ENCODE assay signal across 7 mouse cellular contexts in the genomic region with DNA sequence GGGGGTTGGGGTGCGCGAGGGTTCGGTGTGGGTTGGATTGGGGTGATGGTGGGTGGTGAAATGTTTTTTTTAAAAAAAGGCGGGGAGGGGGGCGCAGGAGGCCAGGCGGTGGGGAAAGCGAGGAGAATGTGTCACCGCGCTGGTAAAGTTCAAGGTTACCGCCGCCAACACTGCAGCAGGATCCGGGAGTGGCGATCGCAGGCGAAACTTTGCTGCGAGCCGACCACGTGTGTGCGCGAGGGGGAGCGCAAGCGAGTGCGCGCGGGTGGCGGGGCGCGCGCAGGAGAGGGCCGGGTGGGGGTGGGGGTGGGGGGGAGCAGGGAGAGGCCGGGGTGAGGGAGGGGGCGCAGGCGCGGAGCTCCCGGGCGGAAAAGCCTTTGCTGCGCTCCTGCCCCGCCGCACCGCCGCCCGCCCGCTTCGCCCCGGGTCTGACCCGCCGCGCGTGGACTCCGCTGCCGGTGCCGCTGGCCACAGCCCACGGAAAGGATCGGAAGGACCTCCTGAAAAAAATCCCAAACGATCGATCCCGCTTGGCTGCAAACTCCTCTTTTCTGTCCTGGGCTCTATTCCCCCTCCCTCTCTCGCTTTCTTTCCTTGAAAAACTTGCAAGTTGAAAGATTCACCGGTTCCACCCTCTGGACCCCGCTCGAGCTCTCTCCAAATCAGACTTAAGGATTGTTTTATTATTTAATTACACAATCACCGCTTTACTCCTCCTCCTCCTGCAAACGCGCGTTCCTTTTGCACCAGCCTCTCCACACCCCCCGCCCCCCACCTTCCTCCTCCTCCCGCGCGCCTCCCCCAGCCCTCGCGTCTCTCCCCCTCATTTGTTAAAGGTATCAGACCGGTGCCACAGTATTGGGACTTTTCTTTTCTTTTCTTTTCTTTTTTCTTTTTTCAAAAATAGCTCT.
DNase-seq lines count a peak whose midpoint lies in the region; ATAC-seq and TF ChIP-seq lines count a peak whose summit lies in the region.

No protein-coding gene starts in this region.

- peak overlapping the region; percentile 99 for H3K4me3 ChIP-seq in intestine, embryonic 16.5 days (ENCODE audit: low read length)
- peak overlapping the region; percentile 86 for H3K4me3 ChIP-seq in limb, embryonic 11.5 days (ENCODE audit: low read depth, low read length)
- peak overlapping the region; percentile 72 for H3K4me3 ChIP-seq in midbrain, embryonic 14.5 days (replicated peaks; ENCODE audit: low read depth, low read length)
- H3K4me3 ChIP-seq in testis, adult 2 months (ENCODE audit: control insufficient read depth, low read depth, low read length): peak overlapping the region; percentile 79

- TF ChIP-seq CTCF in testis, adult 2 months (IDR thresholded peaks at IDR 0.05; ENCODE audit: control insufficient read depth, insufficient read depth, insufficient replicate concordance, low read depth, low read length): no peak

- WGBS in intestine, embryonic 16.5 days: under 1% methylated on average over 64 of the region's 72 CpGs
- under 1% methylated on average over 56 of the region's 72 CpGs for WGBS in limb, embryonic 11.5 days
- 2% methylated on average over 66 of the region's 72 CpGs for WGBS in midbrain, embryonic 14.5 days

- no peaks in the 10 kb centered on the region for H3K36me3 ChIP-seq in intestine, embryonic 16.5 days (ENCODE audit: control insufficient read depth, insufficient read depth, low read length)
- H3K36me3 ChIP-seq in limb, embryonic 11.5 days (ENCODE audit: control insufficient read depth, insufficient read depth, low read length): no peaks in the 10 kb centered on the region
- no peaks in the 10 kb centered on the region for H3K36me3 ChIP-seq in midbrain, embryonic 14.5 days (ENCODE audit: control insufficient read depth, insufficient read depth, low read length)
- no peaks in the 10 kb centered on the region for H3K36me3 ChIP-seq in testis, adult 2 months (ENCODE audit: control insufficient read depth, insufficient read depth, low read length)

- intact Hi-C loops in gastrocnemius, postnatal 36 days (cut with DNase I): no loop called here

- peak; percentile 65 for ATAC-seq in intestine, embryonic 16.5 days
- peak; percentile 17; the same call in 1 of the 2 replicates for ATAC-seq in limb, embryonic 11.5 days (ENCODE audit: insufficient number of reproducible peaks, low FRiP score, low TSS enrichment, low read depth)
- ATAC-seq in midbrain, embryonic 14.5 days (ENCODE audit: low FRiP score, low TSS enrichment): peak; percentile 37

- H3K4me2 ChIP-seq in intestine, embryonic 16.5 days (ENCODE audit: low read depth, low read length): peak overlapping the region; percentile 96
- H3K4me2 ChIP-seq in limb, embryonic 11.5 days (ENCODE audit: low read depth, severe bottlenecking): peak overlapping the region; percentile 92
- H3K4me2 ChIP-seq in midbrain, embryonic 14.5 days (ENCODE audit: low read length): peak overlapping the region; percentile 98

- H3K9ac ChIP-seq in intestine, embryonic 16.5 days (ENCODE audit: low read depth, low read length): peak overlapping the region; percentile 100
- H3K9ac ChIP-seq in limb, embryonic 11.5 days (ENCODE audit: low read length): peak overlapping the region; percentile 97
- peak overlapping the region; percentile 92 for H3K9ac ChIP-seq in midbrain, embryonic 14.5 days (replicated peaks; ENCODE audit: low read length)

- peak; percentile 85 for DNase-seq in adrenal gland, postnatal 10 days
- peak; percentile 86 for DNase-seq in embryo, embryonic 10 days (ENCODE audit: low spot score)
- peak; percentile 72 to 76 for DNase-seq in gastrocnemius, postnatal 36 days
- DNase-seq in limb, embryonic 11.5 days (ENCODE audit: low spot score): peak; percentile 82
- peak; percentile 86 for DNase-seq in midbrain, embryonic 14.5 days

- H3K27me3 ChIP-seq in intestine, embryonic 16.5 days (replicated peaks; ENCODE audit: control insufficient read depth, insufficient read depth, low read length): no peaks in the 10 kb centered on the region
- no peaks in the 10 kb centered on the region for H3K27me3 ChIP-seq in limb, embryonic 11.5 days (ENCODE audit: control insufficient read depth, insufficient read depth, low read length)
- peaks cover 3% of the 10 kb centered on the region; the same call in 1 of the 2 replicates for H3K27me3 ChIP-seq in midbrain, embryonic 14.5 days (ENCODE audit: control insufficient read depth, insufficient read depth, low read length)
- peaks cover 6% of the 10 kb centered on the region for H3K27me3 ChIP-seq in testis, adult 2 months (ENCODE audit: control insufficient read depth, insufficient read depth, low read length)

- peak overlapping the region; percentile 100 for H3K27ac ChIP-seq in intestine, embryonic 16.5 days (ENCODE audit: low read length)
- peak overlapping the region; percentile 99 for H3K27ac ChIP-seq in limb, embryonic 11.5 days (replicated peaks; ENCODE audit: low read depth, low read length)
- H3K27ac ChIP-seq in midbrain, embryonic 14.5 days (replicated peaks; ENCODE audit: low read depth, low read length): peak overlapping the region; percentile 96
- peak overlapping the region; percentile 75 for H3K27ac ChIP-seq in testis, adult 2 months (ENCODE audit: control insufficient read depth, insufficient read depth, low read depth, low read length)

- H3K4me1 ChIP-seq in intestine, embryonic 16.5 days (ENCODE audit: control insufficient read depth, insufficient read depth, low read length): peaks cover 26% of the 10 kb centered on the region
- H3K4me1 ChIP-seq in limb, embryonic 11.5 days (ENCODE audit: control insufficient read depth, insufficient read depth, low read length): peaks cover 30% of the 10 kb centered on the region
- H3K4me1 ChIP-seq in midbrain, embryonic 14.5 days (ENCODE audit: control insufficient read depth, insufficient read depth, low read length): 0 out of 2 replicates have a peak, but pooled peaks cover 5% of the 10 kb centered on the region
- H3K4me1 ChIP-seq in testis, adult 2 months (ENCODE audit: control insufficient read depth, insufficient read depth, low read length): peaks cover 18% of the 10 kb centered on the region

- no peak for TF ChIP-seq POLR2A in testis, adult 2 months (IDR thresholded peaks at IDR 0.05; ENCODE audit: control insufficient read depth, low read depth, low read length)

- H3K9me3 ChIP-seq in intestine, embryonic 16.5 days (ENCODE audit: control insufficient read depth, low read length): no peaks in the 10 kb centered on the region
- H3K9me3 ChIP-seq in limb, embryonic 11.5 days (ENCODE audit: control insufficient read depth, low read length): no peaks in the 10 kb centered on the region
- no peaks in the 10 kb centered on the region for H3K9me3 ChIP-seq in midbrain, embryonic 14.5 days (ENCODE audit: control insufficient read depth, low read length)

Comparison
In these comparisons a context has a peak if more than half of its experiments do, and no peak if none do; other contexts are left out.
1. Peak in every context shown above with its lines: DNase-seq, ATAC-seq, H3K4me3 ChIP-seq and H3K27ac ChIP-seq.